Mouse (Mus musculus): ENCODE data around the gene Calr3.

- TF ChIP-seq GATA1 (IDR thresholded peaks at IDR 0.05; ENCODE audit: low read length), result no peak
- TF ChIP-seq TAL1 (IDR thresholded peaks at IDR 0.05; ENCODE audit: low read length), result no peak
These were observed 63.0 kb downstream of the Calr3 start for GRCm38 (mm10) chr8:72380656-72381055.
